Mouse (Mus musculus) CH12.LX (cell line): ENCODE data around the gene Drc1.

Experiments
- CHD2 ChIP-seq: IDR thresholded peaks from 2 replicates; pipeline ENCODE4 v1.6.1; 2011; ENCODE audit warnings: low read length, improper control_type of control experiment
- CTCF ChIP-seq, 2 experiments: IDR thresholded peaks in 1 of 2; conservative IDR thresholded peaks in 1 of 2; 2 replicates each; pipeline ENCODE4 v1.5.1; 2011 to 2012; ENCODE audit warnings: low read depth in 2 of 2, low read length in 2 of 2, improper control_type of control experiment in 1 of 2, inconsistent platforms in 1 of 2, mild to moderate bottlenecking in 1 of 2, moderate library complexity in 1 of 2
- ELF1 ChIP-seq: IDR thresholded peaks from 2 replicates; pipeline ENCODE4 v1.6.1; 2014; ENCODE audit warnings: low read depth, mild to moderate bottlenecking, inconsistent platforms, low read length, improper control_type of control experiment
- MAFK ChIP-seq: IDR thresholded peaks from 2 replicates; pipeline ENCODE4 v1.6.1; 2011; ENCODE audit warnings: low read length, improper control_type of control experiment; ENCODE audit not compliant: insufficient replicate concordance
- MAZ ChIP-seq: IDR thresholded peaks from 2 replicates; pipeline ENCODE4 v1.6.1; 2012; ENCODE audit warnings: low read depth, mild to moderate bottlenecking, inconsistent platforms, low read length, improper control_type of control experiment, moderate library complexity
- MEF2A ChIP-seq: IDR thresholded peaks from 2 replicates; pipeline ENCODE4 v1.6.1; 2014; ENCODE audit warnings: low read depth, mild to moderate bottlenecking, inconsistent platforms, low read length, improper control_type of control experiment, borderline replicate concordance
- NRF1 ChIP-seq: IDR thresholded peaks from 2 replicates; pipeline ENCODE4 v1.6.1; 2014; ENCODE audit warnings: low read depth, mild to moderate bottlenecking, inconsistent platforms, low read length, improper control_type of control experiment, moderate library complexity
- POLR2A ChIP-seq: IDR thresholded peaks from 2 replicates; pipeline ENCODE4 v1.6.1; 2011; ENCODE audit warnings: low read depth, mild to moderate bottlenecking, improper control_type of control experiment, low read length
- POLR2AphosphoS2 ChIP-seq: IDR thresholded peaks from 2 replicates; pipeline ENCODE4 v1.6.1; 2011; ENCODE audit warnings: low read depth, low read length, improper control_type of control experiment
- TBP ChIP-seq: conservative IDR thresholded peaks from 2 replicates; pipeline ENCODE4 v1.6.1; 2011; ENCODE audit warnings: low read depth, low read length, improper control_type of control experiment
- TCF12 ChIP-seq: IDR thresholded peaks from 2 replicates; pipeline ENCODE4 v1.6.1; 2014; ENCODE audit warnings: low read depth, mild to moderate bottlenecking, inconsistent platforms, low read length, improper control_type of control experiment
- USF1 ChIP-seq: IDR thresholded peaks from 2 replicates; pipeline ENCODE4 v1.6.1; 2014; ENCODE audit warnings: low read depth, mild to moderate bottlenecking, inconsistent platforms, low read length, improper control_type of control experiment
- ZNF384 ChIP-seq: IDR thresholded peaks from 2 replicates; pipeline ENCODE4 v1.6.1; 2012; ENCODE audit warnings: low read depth, low read length, improper control_type of control experiment, inconsistent platforms

DNA sequence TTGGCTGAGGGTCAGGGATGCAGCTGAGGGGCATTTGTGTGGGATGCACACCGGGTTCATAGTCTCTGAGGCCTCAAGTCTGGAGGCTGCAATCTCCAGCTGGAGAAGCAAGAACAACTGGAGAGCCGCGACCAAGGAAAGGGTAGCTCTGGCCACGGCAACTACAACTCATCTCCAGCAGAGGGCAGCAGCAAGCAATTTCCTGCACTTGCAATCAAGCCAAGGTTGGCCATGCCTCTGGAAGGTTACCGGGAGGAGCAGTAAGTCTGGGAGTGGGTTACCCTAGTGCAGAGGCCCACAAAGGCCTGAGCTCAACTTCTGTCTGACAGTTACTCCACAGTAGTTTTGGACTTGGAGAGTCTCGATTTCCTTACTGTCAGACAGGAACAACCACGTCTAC, 110.3 kb downstream of the Drc1 start:
- TF ChIP-seq MAZ (no peak), CTCF (conservative IDR thresholded peaks at IDR 0.05 in 1 of 2, IDR thresholded peaks at IDR 0.05 in 1 of 2; ENCODE audit: low read depth in 2 of 2, low read length in 2 of 2) (peak; percentile 70 to 79), CHD2 (no peak), MEF2A (no peak), TBP (no peak), TCF12 (no peak), ZNF384 (no peak), NRF1 (no peak), POLR2AphosphoS2 (no peak), MAFK (no peak), USF1 (no peak), ELF1 (no peak), POLR2A (no peak)
